ENCODE assay signal across 8 mouse cellular contexts in genomic region chr16:90142574-90143415, GRCm38 (mm10). TPM values are rescaled to one million over a fixed set of nuclear protein-coding genes. Genes with fewer than 3 reads are reported as not detected.
DNase-seq lines count a peak whose midpoint lies in the region; ATAC-seq and TF ChIP-seq lines count a peak whose summit lies in the region.

No protein-coding gene starts in this region.

- TF ChIP-seq CTCF in G1E (IDR thresholded peaks at IDR 0.05; ENCODE audit: low read depth, low read length) = no peak

- DNase-seq in G1E (ENCODE audit: low spot score) = no peak
- DNase-seq in forebrain, embryonic 10.5 days (ENCODE audit: extremely low spot score, low spot score) = peak; percentile 68
- peak; percentile 39 to 43 for DNase-seq in layer of hippocampus, postnatal 36 days
- DNase-seq in lung, postnatal 14 days = peak; percentile 17
- DNase-seq in right cerebral cortex, postnatal 10 days (ENCODE audit: low spot score in 2 of 2) = peak; percentile 78

- H3K9me3 ChIP-seq in G1E (replicated peaks) = peaks cover 37% of the 10 kb centered on the region
- H3K9me3 ChIP-seq in forebrain, embryonic 10.5 days = peaks cover 2% of the 10 kb centered on the region; the same call in 1 of the 2 replicates
- no peaks in the 10 kb centered on the region for H3K9me3 ChIP-seq in hindbrain, embryonic 13.5 days

- H3K4me2 ChIP-seq in hindbrain, embryonic 13.5 days = peak overlapping the region; percentile 64

- peaks cover 16% of the 10 kb centered on the region for H3K4me1 ChIP-seq in G1E (ENCODE audit: insufficient read depth, low read depth, low read length)
- peaks cover 9% of the 10 kb centered on the region for H3K4me1 ChIP-seq in brown adipose tissue, adult 24 weeks (ENCODE audit: control insufficient read depth, insufficient read depth, insufficient read length, low read length)
- peaks cover 55% of the 10 kb centered on the region for H3K4me1 ChIP-seq in forebrain, embryonic 10.5 days
- peaks cover 44% of the 10 kb centered on the region for H3K4me1 ChIP-seq in hindbrain, embryonic 13.5 days (replicated peaks)

- under 1% methylated on average over 57 of the region's 57 CpGs for WGBS in forebrain, embryonic 10.5 days
- under 1% methylated on average over 57 of the region's 57 CpGs for WGBS in hindbrain, embryonic 13.5 days

- H3K4me3 ChIP-seq in G1E (ENCODE audit: low read depth, low read length) = peak overlapping the region; percentile 71
- peak overlapping the region; percentile 60 for H3K4me3 ChIP-seq in brown adipose tissue, adult 24 weeks (ENCODE audit: insufficient read depth, low read depth, low read length)
- peak overlapping the region; percentile 79 for H3K4me3 ChIP-seq in forebrain, embryonic 10.5 days
- peak overlapping the region; percentile 76 for H3K4me3 ChIP-seq in hindbrain, embryonic 13.5 days

- no peak for ATAC-seq in G1E (ENCODE audit: extremely low read depth, insufficient number of reproducible peaks, low FRiP score, poor library complexity, severe bottlenecking)
- ATAC-seq in hindbrain, embryonic 13.5 days (ENCODE audit: low FRiP score) = peak; percentile 24
- no peak for ATAC-seq in granulocyte monocyte progenitor cell, adult 5-6 weeks (replicated peaks; ENCODE audit: poor library complexity, severe bottlenecking)

- H3K9ac ChIP-seq in hindbrain, embryonic 13.5 days = peak overlapping the region; percentile 90

- no peak overlapping the region for H3K27ac ChIP-seq in brown adipose tissue, adult 24 weeks (replicated peaks; ENCODE audit: low read depth, low read length)
- H3K27ac ChIP-seq in forebrain, embryonic 10.5 days = peak overlapping the region; percentile 99
- H3K27ac ChIP-seq in hindbrain, embryonic 13.5 days = peak overlapping the region; percentile 95

- H3K36me3 ChIP-seq in G1E (replicated peaks) = no peaks in the 10 kb centered on the region
- H3K36me3 ChIP-seq in forebrain, embryonic 10.5 days (replicated peaks) = peaks cover 7% of the 10 kb centered on the region
- peaks cover 3% of the 10 kb centered on the region; the same call in 1 of the 2 replicates for H3K36me3 ChIP-seq in hindbrain, embryonic 13.5 days

- H3K27me3 ChIP-seq in G1E (ENCODE audit: insufficient read depth, low read length) = peaks cover 9% of the 10 kb centered on the region; the same call in 1 of the 2 replicates
- peaks cover 34% of the 10 kb centered on the region for H3K27me3 ChIP-seq in forebrain, embryonic 10.5 days (ENCODE audit: poor library complexity, severe bottlenecking)
- H3K27me3 ChIP-seq in hindbrain, embryonic 13.5 days = no peaks in the 10 kb centered on the region

RNA-seq across cellular contexts. Expression of gene Tiam1, which starts 0.8 kb away (rescaled TPM):
- 1.4 and 1.8 TPM in 2 replicates for total RNA-seq in G1E (2014; fragmentation: Nextera tagmentation)
- 4.9 and 5.3 TPM in 2 replicates for total RNA-seq in G1E (2017)
- 2.9 and 3.0 TPM in 2 replicates for polyA plus RNA-seq in G1E (2012)
- 9.3 and 15.9 TPM in 2 replicates for polyA plus RNA-seq in brown adipose tissue, adult 24 weeks (2012; ENCODE audit: insufficient read depth, insufficient read length, missing spikeins)
- polyA plus RNA-seq in forebrain, embryonic 10.5 days (2016; fragmentation: Nextera tagmentation; extraction: Ambion mirVana) = 18.4 and 21.4 TPM in 2 replicates
- polyA plus RNA-seq in hindbrain, embryonic 13.5 days (2015; fragmentation: Nextera tagmentation; extraction: Ambion mirVana) = 27.4 and 29.0 TPM in 2 replicates
- total RNA-seq in layer of hippocampus, postnatal 36 days (2021) = 100 to 1,000 TPM; 106 to 116 TPM
- total RNA-seq in granulocyte monocyte progenitor cell, adult 5-6 weeks (2014; fragmentation: Nextera tagmentation) = 66.1 and 76.1 TPM in 2 replicates
- 65.8 and 68.6 TPM in 2 replicates for total RNA-seq in granulocyte monocyte progenitor cell, adult 5-6 weeks (2017)
